Mouse (Mus musculus) frontal cortex, adult (tissue): ENCODE data around the gene Fam178b.

Source experiments
- ATAC-seq: cut with Nextera tagmentation; 2 replicates; pipeline ENCODE4 v1.9.2; 2017; ENCODE audit warnings: mild to moderate bottlenecking, moderate library complexity, mixed read lengths; ENCODE audit not compliant: low TSS enrichment

Gene Fam178b

DNA sequence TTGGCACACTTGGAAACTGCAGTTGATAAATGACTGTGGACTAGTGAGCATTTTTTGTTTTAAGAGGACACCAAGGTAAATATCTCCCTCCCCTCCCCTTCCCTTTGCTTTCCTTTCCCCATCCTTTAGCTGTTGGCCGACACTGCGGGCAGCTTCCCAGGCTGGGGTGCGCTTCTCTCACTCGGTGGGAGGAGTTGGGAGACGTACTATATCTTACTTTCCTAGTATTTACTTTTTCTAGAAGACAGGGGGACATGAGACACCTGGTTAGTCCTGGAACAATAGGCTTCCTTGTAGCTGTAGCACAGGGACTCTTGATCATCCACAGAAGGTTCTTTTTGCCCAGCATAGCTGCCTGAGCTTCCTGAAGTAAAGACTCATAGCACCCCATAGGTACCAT lies 158.9 kb downstream of the Fam178b start:
- no peak for ATAC-seq

DNA sequence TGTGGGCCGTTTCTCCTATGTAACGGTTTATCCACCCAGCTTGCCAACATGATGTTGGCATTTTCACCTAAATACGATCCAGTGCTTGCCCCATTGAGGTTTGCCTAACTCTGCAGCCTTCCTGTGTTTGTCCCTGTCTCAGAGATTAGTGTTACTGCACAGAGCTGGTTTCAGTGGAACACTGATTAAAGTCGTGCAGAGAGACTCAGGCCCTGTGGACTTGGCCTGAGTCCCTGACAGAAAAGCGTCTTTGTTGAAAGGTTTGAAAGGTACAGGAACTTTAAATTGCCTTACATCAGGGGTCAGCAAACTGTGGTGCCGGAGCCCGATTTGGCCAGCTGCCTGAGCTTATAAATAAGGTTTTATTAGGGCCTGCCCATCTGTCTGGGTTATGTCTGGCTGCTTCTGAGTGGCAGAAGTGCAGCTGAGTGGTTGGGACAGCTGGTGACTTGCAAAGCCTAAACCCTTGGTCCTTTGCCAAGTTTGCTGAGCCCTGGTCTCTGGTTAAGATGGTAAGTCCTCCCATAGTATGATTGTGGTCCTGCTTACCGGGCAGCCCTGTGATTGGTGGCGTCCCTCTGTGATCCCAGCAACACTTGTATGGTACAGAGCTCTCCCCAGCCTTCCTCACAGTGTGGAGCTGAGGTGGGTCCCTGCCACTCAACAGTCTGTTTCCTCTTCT lies 159.5 kb downstream of the Fam178b start:
- ATAC-seq = no peak

GRCm38 (mm10) chr1:36522210-36522609 lies 160.8 kb downstream of the Fam178b start:
- no peak for ATAC-seq

DNA sequence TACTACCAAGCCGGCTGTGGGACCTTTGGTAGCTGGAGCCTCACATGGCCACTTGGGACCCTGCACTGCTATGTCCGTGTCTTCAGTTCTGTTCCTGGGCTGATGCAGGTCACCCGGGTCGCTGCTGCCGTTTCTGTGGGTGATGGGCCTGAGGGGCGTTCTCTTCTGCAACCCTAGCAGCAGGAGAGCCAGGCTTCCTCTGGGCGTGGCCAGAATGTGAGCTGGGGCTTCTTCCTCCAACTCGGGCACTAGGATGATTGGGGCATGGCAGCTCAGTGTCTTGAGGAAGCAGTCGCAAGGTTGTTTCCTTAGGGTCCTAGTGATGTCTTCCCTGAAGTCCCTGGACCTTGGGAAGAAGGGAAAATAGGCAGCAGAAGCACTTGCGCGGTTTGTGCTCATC lies 163.4 kb downstream of the Fam178b start:
- ATAC-seq = no peak

DNA sequence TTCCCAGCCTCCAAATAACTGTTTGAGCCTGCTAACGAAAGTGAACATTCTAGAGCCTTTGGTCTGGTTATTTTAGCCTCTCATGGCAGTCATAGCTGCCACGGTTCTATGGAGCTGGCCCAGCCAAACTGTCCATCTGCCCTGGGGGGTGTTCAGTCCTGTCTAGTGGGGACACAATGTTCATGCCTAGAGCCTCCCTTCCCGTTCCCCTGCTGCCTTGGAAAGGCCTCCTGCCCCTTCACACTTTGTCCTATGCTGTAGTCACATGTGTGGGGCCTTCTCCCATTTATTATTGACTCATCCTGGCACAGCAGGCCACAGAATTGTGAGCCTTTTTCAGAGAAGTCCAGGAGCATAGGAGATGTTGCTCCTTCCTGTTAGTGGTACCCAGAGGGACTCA lies 164.7 kb downstream of the Fam178b start:
- ATAC-seq = no peak

GRCm38 (mm10) chr1:36513718-36514117 lies 169.3 kb downstream of the Fam178b start:
- no peak for ATAC-seq

- no peak for ATAC-seq
Measured at GRCm38 (mm10) chr1:36513310-36513709, 169.7 kb downstream of the Fam178b start.

DNA sequence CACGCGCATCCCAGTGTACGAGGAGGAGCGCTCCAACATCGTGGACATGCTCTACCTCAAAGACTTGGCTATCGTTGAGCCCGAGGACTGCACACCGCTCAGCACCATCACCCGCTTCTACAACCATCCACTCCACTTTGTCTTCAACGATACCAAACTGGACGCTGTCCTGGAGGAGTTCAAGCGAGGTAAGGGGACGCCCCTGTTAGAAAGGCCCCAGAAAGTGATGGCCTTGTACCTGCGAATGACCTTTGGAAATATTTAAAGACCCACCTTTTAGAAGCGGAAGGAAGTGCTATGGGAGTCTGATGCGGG lies 170.1 kb downstream of the Fam178b start:
- ATAC-seq = 0 out of 2 replicates have a peak, but pooled peaks have one; percentile 4
